Mouse (Mus musculus) liver, postnatal 0 days (tissue): ENCODE measurements at regions not wholly inside any gene's neighbourhood (a gene's known extent, or its start where the extent isn't known, plus 50 kb on each side); places are given as distances from the start of the nearest gene placed in this dataset.

Source experiments
- ATAC-seq: fragments of 200-750 bp; cut with Nextera tagmentation; 2 replicates; pipeline ENCODE4 v1.8.0; 2017; ENCODE audit warnings: mild to moderate bottlenecking, moderate library complexity
- DNase-seq: peaks from one replicate; pipeline ENCODE4 v3.0.0-alpha.2; 2016
- H3K27ac ChIP-seq: fragments of 300-500 bp; sonication (generic); 2 replicates; pipeline ENCODE4 v1.5.1; 2014; ENCODE audit warnings: antibody characterized with exemption, moderate library complexity, mild to moderate bottlenecking, low read depth
- H3K27me3 ChIP-seq: fragments of 300-500 bp; sonication (generic); 2 replicates; pipeline ENCODE4 v1.6.1; 2014; ENCODE audit warnings: low read length, control low read depth, mixed read lengths; ENCODE audit not compliant: insufficient read depth
- H3K36me3 ChIP-seq: fragments of 300-500 bp; sonication (generic); replicated peaks from 2 replicates; pipeline ENCODE4 v1.6.1; 2014; ENCODE audit warnings: mild to moderate bottlenecking, control low read depth, low read length, moderate library complexity, mixed read lengths; ENCODE audit not compliant: insufficient read depth
- H3K4me1 ChIP-seq: fragments of 300-500 bp; sonication (generic); 2 replicates; pipeline ENCODE4 v1.6.1; 2014; ENCODE audit warnings: antibody characterized with exemption, mild to moderate bottlenecking, control low read depth; ENCODE audit not compliant: insufficient read depth
- H3K4me2 ChIP-seq: fragments of 300-500 bp; sonication (generic); 2 replicates; pipeline ENCODE4 v1.6.1; 2014; ENCODE audit warnings: low read depth, mild to moderate bottlenecking, low read length, moderate library complexity, mixed read lengths
- H3K4me3 ChIP-seq: fragments of 300-500 bp; sonication (generic); 2 replicates; pipeline ENCODE4 v1.5.1; 2014; ENCODE audit warnings: low read depth, low read length
- H3K9ac ChIP-seq: fragments of 300-500 bp; sonication (generic); replicated peaks from 2 replicates; pipeline ENCODE4 v1.6.1; 2014; ENCODE audit warnings: mild to moderate bottlenecking, moderate library complexity
- H3K9me3 ChIP-seq: fragments of 300-500 bp; sonication (generic); 2 replicates; pipeline ENCODE4 v1.6.1; 2016; ENCODE audit warnings: mild to moderate bottlenecking, control low read depth, low read length, mixed read lengths
- CTCF ChIP-seq: sonication (generic); IDR thresholded peaks from 2 replicates; pipeline ENCODE4 v1.5.1; 2016; ENCODE audit warnings: antibody characterized with exemption, low read depth
- EP300 ChIP-seq: IDR thresholded peaks from 2 replicates; pipeline ENCODE4 v1.6.1; 2016; ENCODE audit warnings: antibody characterized with exemption, low read depth, mild to moderate bottlenecking
- WGBS: fragments of 180-500 bp; shearing (Covaris S2); extraction: QIAGEN DNeasy Blood & Tissue Kit; methylation state at CpG from one replicate; pipeline ENCODE4 v1.1.7; 2014; ENCODE audit not compliant: insufficient replicate concordance; 5-methylcytosine and 5-hydroxymethylcytosine counted together

DNA sequence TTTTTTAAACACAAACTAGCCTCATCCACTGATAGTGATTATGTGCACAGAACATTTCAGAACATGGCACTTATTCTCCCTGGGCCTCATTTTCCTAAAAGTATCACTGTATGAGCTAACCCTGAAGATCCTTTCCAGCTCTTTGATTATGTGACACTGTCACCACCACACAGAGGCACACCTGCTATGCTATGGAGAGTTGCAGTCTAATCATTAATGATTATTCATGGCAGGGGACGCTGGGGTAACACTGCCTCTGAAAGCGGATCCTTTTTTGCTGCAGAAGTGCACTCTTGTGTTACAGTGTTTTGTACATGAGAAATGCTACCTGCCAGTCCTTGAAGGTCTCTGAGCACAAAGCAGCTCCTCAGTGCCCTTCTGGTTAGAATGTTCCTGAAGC lies 615.3 kb upstream of the Fbxo33 start:
- Histone ChIP-seq H3K4me1 (no peaks in the 10 kb centered on the region), H3K27ac (no peak overlapping the region), H3K4me3 (no peak overlapping the region), H3K9me3 (no peaks in the 10 kb centered on the region), H3K27me3 (no peaks in the 10 kb centered on the region), H3K9ac (no peak overlapping the region), H3K36me3 (no peaks in the 10 kb centered on the region), H3K4me2 (no peak overlapping the region)
- DNase-seq (no peak), ATAC-seq (no peak)
- no peak for TF ChIP-seq EP300
- TF ChIP-seq CTCF = no peak
- 75% methylated on average over 2 of the region's 2 CpGs for WGBS

DNA sequence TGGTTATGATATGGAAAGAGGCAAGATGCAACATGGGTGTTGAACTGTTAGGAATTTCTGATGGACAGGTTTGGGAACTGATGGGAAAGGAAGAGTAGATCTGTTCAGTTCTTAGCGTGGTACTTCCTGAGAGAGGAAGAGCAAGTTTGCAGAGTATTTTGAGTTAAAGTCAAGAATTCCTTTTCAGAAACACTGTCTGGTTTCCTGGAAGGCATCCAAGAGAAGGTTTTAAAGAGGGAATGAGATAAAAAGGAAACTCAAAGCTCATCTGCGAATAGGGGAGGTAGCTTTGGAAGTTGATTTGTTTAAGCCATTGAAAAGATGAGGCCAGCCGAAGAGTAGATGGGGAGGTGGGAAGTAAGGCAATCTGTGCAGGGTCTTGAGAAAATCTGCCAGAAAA lies 603.4 kb upstream of the Fbxo33 start:
- no peak overlapping the region for H3K9ac ChIP-seq
- 66% methylated on average over 3 of the region's 3 CpGs for WGBS
- DNase-seq (no peak), ATAC-seq (no peak)
- no peak overlapping the region for H3K27ac ChIP-seq
- no peak for TF ChIP-seq EP300
- no peak for TF ChIP-seq CTCF
- no peaks in the 10 kb centered on the region for H3K4me1 ChIP-seq
- no peaks in the 10 kb centered on the region for H3K36me3 ChIP-seq
- H3K4me2 ChIP-seq = no peak overlapping the region
- no peak overlapping the region for H3K4me3 ChIP-seq
- no peaks in the 10 kb centered on the region for H3K27me3 ChIP-seq
- H3K9me3 ChIP-seq = no peaks in the 10 kb centered on the region

- H3K27ac ChIP-seq = no peak overlapping the region
- H3K9ac ChIP-seq = no peak overlapping the region
- H3K9me3 ChIP-seq = no peaks in the 10 kb centered on the region
- 71% methylated on average over 2 of the region's 2 CpGs for WGBS
- H3K4me2 ChIP-seq = no peak overlapping the region
- DNase-seq (no peak), ATAC-seq (no peak)
- H3K36me3 ChIP-seq = no peaks in the 10 kb centered on the region
- H3K4me1 ChIP-seq = no peaks in the 10 kb centered on the region
- no peak overlapping the region for H3K4me3 ChIP-seq
- TF ChIP-seq CTCF = no peak
- TF ChIP-seq EP300 = no peak
- H3K27me3 ChIP-seq = no peaks in the 10 kb centered on the region
Measured at GRCm38 (mm10) chr12:59822435-59822834, 602.9 kb upstream of the Fbxo33 start.

GRCm38 (mm10) chr12:59821698-59822097 lies 602.2 kb upstream of the Fbxo33 start:
- Histone ChIP-seq H3K9me3 (no peaks in the 10 kb centered on the region), H3K4me1 (no peaks in the 10 kb centered on the region), H3K27me3 (no peaks in the 10 kb centered on the region), H3K9ac (no peak overlapping the region), H3K4me2 (no peak overlapping the region), H3K4me3 (no peak overlapping the region), H3K36me3 (no peaks in the 10 kb centered on the region), H3K27ac (no peak overlapping the region)
- WGBS = 67% methylated on average over 2 of the region's 2 CpGs
- no peak for ATAC-seq
- no peak for DNase-seq
- TF ChIP-seq CTCF = no peak
- TF ChIP-seq EP300 = no peak

DNA sequence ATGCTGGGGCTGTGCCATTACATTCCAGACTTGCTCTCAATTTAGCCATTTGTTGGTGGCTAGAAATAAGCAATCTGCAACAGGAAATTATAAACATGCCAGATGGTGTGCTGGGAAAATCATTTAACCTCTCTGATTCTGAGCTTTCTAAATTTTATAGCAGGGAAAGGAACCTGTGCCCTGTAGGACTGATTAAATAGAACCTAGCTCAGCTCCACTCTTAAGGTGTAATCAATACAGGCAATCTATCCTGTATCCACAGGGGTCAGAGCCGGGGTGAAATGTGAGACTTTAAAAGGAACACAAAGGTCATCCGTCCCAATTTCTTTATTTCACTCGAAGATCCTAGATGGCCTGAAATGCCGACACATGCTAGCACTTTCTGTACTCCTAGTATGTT lies 596.4 kb upstream of the Fbxo33 start:
- H3K9me3 ChIP-seq = no peaks in the 10 kb centered on the region
- no peak overlapping the region for H3K27ac ChIP-seq
- no peaks in the 10 kb centered on the region for H3K27me3 ChIP-seq
- no peaks in the 10 kb centered on the region for H3K36me3 ChIP-seq
- WGBS = 67% methylated on average over 4 of the region's 4 CpGs
- ATAC-seq (no peak), DNase-seq (no peak)
- no peak overlapping the region for H3K4me2 ChIP-seq
- no peak overlapping the region for H3K4me3 ChIP-seq
- no peak for TF ChIP-seq CTCF
- no peak for TF ChIP-seq EP300
- H3K4me1 ChIP-seq = no peaks in the 10 kb centered on the region
- H3K9ac ChIP-seq = no peak overlapping the region

DNA sequence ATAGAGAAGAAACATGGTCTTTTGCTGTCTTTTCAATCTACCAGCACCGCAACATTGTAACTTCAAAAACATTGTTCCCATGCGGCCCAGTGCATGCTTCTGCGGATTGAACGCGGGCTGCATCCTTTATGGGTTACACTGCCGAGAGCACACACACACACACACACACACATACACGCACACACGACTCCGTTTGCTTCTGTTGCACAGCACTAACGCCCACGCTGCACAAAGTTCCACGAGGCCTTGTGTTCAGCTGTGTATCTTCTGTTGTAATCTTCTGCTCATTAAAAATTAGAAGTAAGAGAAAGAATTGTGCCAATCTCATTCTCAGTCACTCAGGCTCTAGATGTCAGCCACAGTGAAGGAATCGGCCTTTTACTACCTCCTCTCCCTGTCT lies 594.8 kb upstream of the Fbxo33 start:
- H3K36me3 ChIP-seq = no peaks in the 10 kb centered on the region
- ATAC-seq (no peak), DNase-seq (no peak)
- no peak overlapping the region for H3K4me2 ChIP-seq
- no peak overlapping the region for H3K9ac ChIP-seq
- no peak overlapping the region for H3K27ac ChIP-seq
- H3K4me1 ChIP-seq = no peaks in the 10 kb centered on the region
- H3K9me3 ChIP-seq = no peaks in the 10 kb centered on the region
- H3K4me3 ChIP-seq = no peak overlapping the region
- WGBS = 82% methylated on average over 13 of the region's 13 CpGs
- H3K27me3 ChIP-seq = no peaks in the 10 kb centered on the region
- TF ChIP-seq EP300 (no peak), CTCF (no peak)

DNA sequence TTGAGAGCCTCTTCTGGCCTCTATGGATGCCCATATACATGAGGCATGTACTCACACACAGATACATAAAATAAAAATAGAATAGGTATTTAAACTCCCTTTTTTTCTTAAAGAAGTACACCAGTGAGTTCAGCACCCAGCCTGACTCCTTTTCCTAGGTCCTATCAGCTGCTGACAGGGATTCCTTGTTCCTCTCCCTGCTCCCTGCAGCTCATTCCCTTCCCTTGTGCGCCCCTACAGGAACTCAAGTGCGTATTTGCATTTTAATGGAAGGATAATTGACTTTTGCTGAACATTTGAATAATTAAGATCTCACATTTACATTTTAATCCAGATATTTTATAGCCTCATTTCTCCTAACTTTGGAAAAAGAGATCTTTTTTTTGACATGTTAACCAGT lies 589.7 kb upstream of the Fbxo33 start:
- Histone ChIP-seq H3K27me3 (no peaks in the 10 kb centered on the region), H3K27ac (no peak overlapping the region), H3K4me3 (no peak overlapping the region), H3K9ac (no peak overlapping the region), H3K9me3 (no peaks in the 10 kb centered on the region), H3K36me3 (no peaks in the 10 kb centered on the region), H3K4me1 (no peaks in the 10 kb centered on the region), H3K4me2 (no peak overlapping the region)
- DNase-seq = no peak
- TF ChIP-seq EP300 (no peak), CTCF (no peak)
- no peak for ATAC-seq
- whole genome bisulfite sequencing = 28% methylated on average over 2 of the region's 2 CpGs
